Mouse (Mus musculus): ENCODE results near the gene Bcas3. TPM values are rescaled to one million over a fixed set of nuclear protein-coding genes. Genes with fewer than 3 reads are reported as not detected.

Bcas3 gene
- polyA plus RNA-seq, 1 experiment = 25.3 TPM

DNA sequence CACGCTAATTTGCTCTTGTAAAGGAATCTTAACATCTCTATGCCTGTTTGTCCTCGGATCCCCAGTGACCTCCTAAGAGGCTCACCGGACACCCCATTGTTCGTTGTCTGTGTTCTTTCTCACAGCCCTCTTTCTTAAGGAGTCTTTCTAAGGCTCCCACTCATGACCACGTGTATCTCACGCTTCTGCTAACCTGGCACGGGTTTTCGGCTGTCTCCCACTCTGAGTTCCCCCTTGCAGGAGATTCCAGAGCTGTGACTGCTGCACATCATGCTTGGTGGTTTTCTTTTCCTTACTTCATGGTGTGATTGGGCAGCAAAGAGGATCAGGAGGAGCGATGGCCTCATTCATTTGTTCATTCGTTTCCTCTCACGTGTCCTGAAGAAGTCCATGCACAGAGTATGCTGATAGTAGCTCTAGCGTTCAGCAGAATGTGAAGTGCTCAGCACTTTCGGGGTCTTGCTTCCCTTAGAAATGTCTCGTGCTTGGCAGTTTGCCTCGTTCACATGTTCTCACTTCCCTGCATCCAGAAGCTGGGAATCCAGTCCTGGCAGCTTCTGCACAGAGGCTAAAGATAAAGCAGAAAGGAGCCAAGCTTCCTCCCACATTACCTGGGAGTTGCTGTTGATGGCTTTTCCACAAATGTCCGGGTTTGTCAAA is 172.0 kb downstream of the Bcas3 start:
- WGBS = 54% methylated on average over 16 of the region's 16 CpGs
- H3K4me3 ChIP-seq (ENCODE audit: extremely low read depth, insufficient read depth, insufficient read length) = no peak overlapping the region

DNA sequence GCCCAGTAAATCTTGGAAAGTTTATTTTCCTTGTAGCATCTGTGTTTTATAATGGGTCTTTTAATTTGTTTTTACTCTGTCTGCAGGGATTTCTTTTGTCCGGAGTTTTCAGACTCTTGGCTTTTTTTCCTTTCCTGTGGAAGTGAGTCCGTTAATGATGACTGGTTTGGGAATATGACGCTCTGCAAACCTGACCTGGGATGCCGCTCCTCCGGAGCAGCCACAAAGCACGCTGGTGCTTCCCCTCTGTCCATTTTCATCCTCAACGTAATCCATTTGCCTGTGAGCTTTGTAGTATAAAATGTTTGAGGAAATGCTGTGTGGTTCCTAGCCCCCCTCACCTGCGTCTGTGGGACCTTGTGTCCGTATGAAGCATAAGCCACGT is 172.5 kb downstream of the Bcas3 start:
- Histone ChIP-seq H3K4me3 (ENCODE audit: extremely low read depth, insufficient read depth, insufficient read length) (no peak overlapping the region), H3K4me1 (ENCODE audit: control insufficient read depth, insufficient read depth, insufficient read length) (no peaks in the 10 kb centered on the region; the same call in 1 of the 2 replicates), H3K36me3 (ENCODE audit: control insufficient read depth, insufficient read depth, low read length) (no peaks in the 10 kb centered on the region), H3K27me3 (ENCODE audit: control insufficient read depth, insufficient read depth, low read length) (no peaks in the 10 kb centered on the region), H3K27ac (ENCODE audit: insufficient read depth, low read length) (no peak overlapping the region)
- 49% methylated on average over 10 of the region's 10 CpGs for WGBS
- DNase-seq (ENCODE audit: low read depth in 1 of 2, low spot score in 2 of 2) = no peak
- TF ChIP-seq CTCF (IDR thresholded peaks at IDR 0.05; ENCODE audit: extremely low read depth, insufficient read depth, insufficient read length, insufficient replicate concordance) (no peak), POLR2A (IDR thresholded peaks at IDR 0.05; ENCODE audit: low read depth, low read length) (no peak)

More for the DNA sequence above, 172.0 kb downstream of the Bcas3 start:
- no peak for DNase-seq (ENCODE audit: low read depth in 1 of 2, low spot score in 2 of 2)
- TF ChIP-seq POLR2A (IDR thresholded peaks at IDR 0.05; ENCODE audit: low read depth, low read length) = no peak
- no peak for TF ChIP-seq CTCF (IDR thresholded peaks at IDR 0.05; ENCODE audit: extremely low read depth, insufficient read depth, insufficient read length, insufficient replicate concordance)
- H3K4me1 ChIP-seq (ENCODE audit: control insufficient read depth, insufficient read depth, insufficient read length) = no peaks in the 10 kb centered on the region; the same call in 1 of the 2 replicates
- H3K27ac ChIP-seq (ENCODE audit: insufficient read depth, low read length) = no peak overlapping the region
- H3K27me3 ChIP-seq (ENCODE audit: control insufficient read depth, insufficient read depth, low read length) = no peaks in the 10 kb centered on the region
- no peaks in the 10 kb centered on the region for H3K36me3 ChIP-seq (ENCODE audit: control insufficient read depth, insufficient read depth, low read length)

DNA sequence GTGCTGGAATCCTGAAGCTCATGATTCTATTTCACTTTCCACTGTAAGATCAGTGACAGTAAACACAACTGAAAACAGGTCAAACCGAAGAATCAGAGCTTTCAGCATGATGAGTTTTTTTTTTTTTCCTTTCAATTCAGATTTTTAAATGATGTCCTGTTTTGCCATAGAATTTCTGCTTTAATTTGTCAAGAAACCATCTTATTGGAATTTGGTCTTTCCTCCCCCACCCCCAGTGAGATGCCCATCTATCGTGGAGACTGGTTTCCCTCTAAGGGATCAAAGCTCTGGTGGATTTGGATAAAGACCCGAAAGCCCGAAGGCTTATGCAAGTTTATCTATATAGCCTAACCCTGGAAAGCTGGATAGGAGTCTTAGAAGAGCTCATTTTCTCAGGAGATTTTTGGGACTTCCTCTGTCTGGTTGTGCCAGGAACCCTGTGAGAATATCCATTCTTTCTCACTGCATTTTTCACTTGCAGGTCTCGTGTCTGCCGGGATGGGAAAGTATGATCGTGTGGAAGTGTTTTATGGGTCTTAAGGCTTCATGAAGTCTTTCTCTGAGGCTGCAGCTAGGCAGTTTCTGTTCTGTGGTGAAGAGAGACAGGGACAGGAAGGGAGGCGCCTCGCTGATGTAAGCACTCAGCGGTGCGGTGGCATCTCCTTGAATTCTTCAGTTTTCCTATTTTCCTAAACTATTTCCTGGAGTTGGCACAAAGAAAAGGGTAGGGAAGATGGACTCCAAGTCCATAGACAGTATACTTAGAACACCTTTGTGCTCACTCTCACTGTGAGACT is 173.2 kb downstream of the Bcas3 start:
- Histone ChIP-seq H3K36me3 (ENCODE audit: control insufficient read depth, insufficient read depth, low read length) (no peaks in the 10 kb centered on the region), H3K4me1 (ENCODE audit: control insufficient read depth, insufficient read depth, insufficient read length) (no peaks in the 10 kb centered on the region; the same call in 1 of the 2 replicates), H3K4me3 (ENCODE audit: extremely low read depth, insufficient read depth, insufficient read length) (no peak overlapping the region), H3K27ac (ENCODE audit: insufficient read depth, low read length) (no peak overlapping the region), H3K27me3 (ENCODE audit: control insufficient read depth, insufficient read depth, low read length) (no peaks in the 10 kb centered on the region)
- no peak for DNase-seq (ENCODE audit: low read depth in 1 of 2, low spot score in 2 of 2)
- TF ChIP-seq POLR2A (IDR thresholded peaks at IDR 0.05; ENCODE audit: low read depth, low read length) (no peak), CTCF (IDR thresholded peaks at IDR 0.05; ENCODE audit: extremely low read depth, insufficient read depth, insufficient read length, insufficient replicate concordance) (no peak)
- WGBS = 43% methylated on average over 11 of the region's 11 CpGs

DNA sequence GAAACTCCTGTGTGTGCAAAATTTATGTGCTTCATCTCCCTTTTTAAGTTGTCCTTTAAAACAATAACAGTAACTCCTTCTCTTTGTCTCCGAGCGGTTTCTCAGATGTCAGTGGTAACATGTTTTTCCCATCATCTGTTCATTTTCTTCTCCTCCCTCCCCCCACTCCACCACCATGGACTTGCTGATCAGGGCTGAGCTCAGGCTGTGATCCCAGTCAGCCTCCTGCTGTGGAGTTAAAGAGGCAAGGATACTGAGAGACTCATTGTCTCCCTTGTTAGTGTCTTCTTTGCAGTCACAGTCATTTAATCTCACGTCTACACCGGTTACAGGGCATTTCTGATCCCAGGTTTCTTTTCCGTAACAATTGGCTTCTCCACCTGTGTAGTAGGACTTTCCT is 174.3 kb downstream of the Bcas3 start:
- H3K36me3 ChIP-seq (ENCODE audit: control insufficient read depth, insufficient read depth, low read length) = no peaks in the 10 kb centered on the region; the same call in 1 of the 2 replicates
- H3K27me3 ChIP-seq (ENCODE audit: control insufficient read depth, insufficient read depth, low read length) = no peaks in the 10 kb centered on the region
- 95% methylated on average over 5 of the region's 5 CpGs for WGBS
- H3K4me1 ChIP-seq (ENCODE audit: control insufficient read depth, insufficient read depth, insufficient read length) = no peaks in the 10 kb centered on the region; the same call in 1 of the 2 replicates
- no peak for DNase-seq (ENCODE audit: low read depth in 1 of 2, low spot score in 2 of 2)
- H3K4me3 ChIP-seq (ENCODE audit: extremely low read depth, insufficient read depth, insufficient read length) = no peak overlapping the region
- H3K27ac ChIP-seq (ENCODE audit: insufficient read depth, low read length) = no peak overlapping the region
- TF ChIP-seq POLR2A (IDR thresholded peaks at IDR 0.05; ENCODE audit: low read depth, low read length) = no peak
- no peak for TF ChIP-seq CTCF (IDR thresholded peaks at IDR 0.05; ENCODE audit: extremely low read depth, insufficient read depth, insufficient read length, insufficient replicate concordance)

DNA sequence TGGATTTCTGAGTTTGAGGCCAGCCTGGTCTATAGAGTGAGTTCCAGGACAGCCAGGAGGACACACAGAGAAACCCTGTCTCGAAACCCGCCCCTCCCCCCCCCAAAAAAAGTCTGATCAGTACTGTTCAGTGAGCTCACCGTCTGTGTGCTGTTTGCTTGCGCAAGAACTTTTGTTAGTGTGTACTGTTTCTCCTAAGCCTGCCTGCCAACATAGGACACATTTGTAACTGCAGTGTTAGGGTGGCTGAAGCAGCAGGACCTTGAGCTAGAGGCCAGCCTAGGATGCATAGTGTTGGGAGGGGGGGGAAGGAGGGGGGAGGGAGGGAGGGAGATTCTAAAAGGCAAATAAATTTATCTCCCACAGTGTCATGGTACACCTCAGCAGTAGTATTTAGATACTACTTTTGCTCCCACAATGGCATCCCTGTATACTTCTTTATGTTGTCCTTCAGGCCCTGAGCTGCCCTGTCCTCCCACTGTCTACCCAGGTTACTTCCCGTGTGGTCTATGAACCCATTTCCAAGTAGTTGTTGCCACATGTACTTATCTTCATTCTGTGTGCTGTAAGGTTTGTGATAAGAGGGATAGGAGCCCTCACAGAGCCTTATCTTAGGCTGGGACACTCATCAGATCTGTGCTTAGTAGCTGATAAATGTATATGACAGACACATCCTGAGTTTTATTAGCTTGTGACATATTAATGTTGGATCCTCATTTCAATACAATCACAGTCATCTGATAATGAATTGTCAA is 176.7 kb downstream of the Bcas3 start:
- no peaks in the 10 kb centered on the region for H3K4me1 ChIP-seq (ENCODE audit: control insufficient read depth, insufficient read depth, insufficient read length)
- DNase-seq (ENCODE audit: low read depth in 1 of 2, low spot score in 2 of 2) = no peak
- no peak for TF ChIP-seq POLR2A (IDR thresholded peaks at IDR 0.05; ENCODE audit: low read depth, low read length)
- TF ChIP-seq CTCF (IDR thresholded peaks at IDR 0.05; ENCODE audit: extremely low read depth, insufficient read depth, insufficient read length, insufficient replicate concordance) = no peak
- WGBS = 91% methylated on average over 5 of the region's 5 CpGs
- no peaks in the 10 kb centered on the region for H3K27me3 ChIP-seq (ENCODE audit: control insufficient read depth, insufficient read depth, low read length)
- H3K4me3 ChIP-seq (ENCODE audit: extremely low read depth, insufficient read depth, insufficient read length) = no peak overlapping the region
- no peak overlapping the region for H3K27ac ChIP-seq (ENCODE audit: insufficient read depth, low read length)
- H3K36me3 ChIP-seq (ENCODE audit: control insufficient read depth, insufficient read depth, low read length) = no peaks in the 10 kb centered on the region; the same call in 1 of the 2 replicates

DNA sequence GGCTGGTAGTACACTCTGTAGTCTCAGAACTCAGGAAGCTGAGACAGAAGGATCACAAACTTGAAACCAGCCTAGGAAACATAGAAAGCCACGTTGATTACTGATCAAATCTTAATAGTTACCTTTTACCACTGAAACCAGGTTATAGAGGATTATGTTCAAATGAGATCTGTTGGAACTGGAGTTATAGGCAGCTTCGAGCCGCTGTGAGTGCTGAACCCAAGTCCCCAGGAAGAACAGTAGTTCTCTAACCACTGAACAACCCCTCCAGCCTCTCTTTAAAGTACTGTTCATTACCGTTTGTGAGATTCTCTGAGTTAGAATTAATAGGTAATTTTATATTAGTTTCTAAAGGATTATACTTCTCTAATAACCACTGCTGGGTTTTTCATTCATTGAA is 188.0 kb downstream of the Bcas3 start:
- 87% methylated on average over 4 of the region's 4 CpGs for WGBS
- Histone ChIP-seq H3K27ac (ENCODE audit: insufficient read depth, low read length) (no peak overlapping the region), H3K4me1 (ENCODE audit: control insufficient read depth, insufficient read depth, insufficient read length) (no peaks in the 10 kb centered on the region), H3K36me3 (ENCODE audit: control insufficient read depth, insufficient read depth, low read length) (no peaks in the 10 kb centered on the region), H3K4me3 (ENCODE audit: extremely low read depth, insufficient read depth, insufficient read length) (no peak overlapping the region), H3K27me3 (ENCODE audit: control insufficient read depth, insufficient read depth, low read length) (no peaks in the 10 kb centered on the region)
- no peak for DNase-seq (ENCODE audit: low read depth in 1 of 2, low spot score in 2 of 2)
- TF ChIP-seq CTCF (IDR thresholded peaks at IDR 0.05; ENCODE audit: extremely low read depth, insufficient read depth, insufficient read length, insufficient replicate concordance) = no peak
